Comparison of ENCODE assay signal across 17 mouse cellular contexts in genomic region chr12:59074052-59074451, GRCm38 (mm10). TPM values are rescaled to one million over a fixed set of nuclear protein-coding genes. Genes with fewer than 3 reads are reported as not detected.
DNase-seq lines count a peak whose midpoint lies in the region; ATAC-seq and TF ChIP-seq lines count a peak whose summit lies in the region.
"Had no signal": no experiment of that assay in that cellular context is flagged by ENCODE, and none has a peak within 500 bp of the region (broad histone marks: within the 10 kb centered on the region; RNA-seq: fewer than 3 reads in every experiment).

No protein-coding gene starts in this region.

- intact Hi-C loops in left cerebral cortex, postnatal 36 days (cut with DNase I): no loop called here
- intact Hi-C loops in left cerebral cortex, adult 2 months (cut with DNase I): loop anchor here (2.0 kb wide), 1 partner anchor 57 kb away; no protein-coding TSS in a partner anchor

- H3K27ac ChIP-seq in left cerebral cortex, adult 2 months: no peak overlapping the region
- H3K27ac ChIP-seq in forebrain, embryonic 16.5 days (ENCODE audit: low read length): no peak overlapping the region
- H3K27ac ChIP-seq: midbrain, embryonic 15.5 days; neural tube, embryonic 15.5 days had no signal

- H3K9me3 ChIP-seq in forebrain, embryonic 16.5 days (ENCODE audit: control insufficient read depth, low read length): no peaks in the 10 kb centered on the region
- H3K9me3 ChIP-seq: megakaryocyte, embryonic 14.5 days; midbrain, embryonic 15.5 days; neural tube, embryonic 15.5 days had no signal

- H3K27me3 ChIP-seq in forebrain, embryonic 16.5 days (replicated peaks; ENCODE audit: control insufficient read depth, insufficient read depth, low read length): no peaks in the 10 kb centered on the region
- H3K27me3 ChIP-seq: megakaryocyte, embryonic 14.5 days; midbrain, embryonic 15.5 days; neural tube, embryonic 15.5 days had no signal

- peak; percentile 61 for ATAC-seq in forebrain, embryonic 16.5 days
- no peak for ATAC-seq in inflammation-experienced regulatory T-cells, adult 6 months
- ATAC-seq: midbrain, embryonic 15.5 days had no signal

- peak; percentile 13 to 41 for DNase-seq in frontal cortex, postnatal 36 days (ENCODE audit: low spot score in 2 of 2)
- no peak for DNase-seq in frontal cortex, postnatal 25 days (ENCODE audit: low spot score in 2 of 2)
- DNase-seq in left cerebral cortex, postnatal 36 days (ENCODE audit: low spot score in 2 of 2): peak; percentile 17 to 23
- no peak for DNase-seq in left cerebral cortex, adult 2 months (ENCODE audit: extremely low spot score in 1 of 2, low spot score in 2 of 2)
- DNase-seq in brain, embryonic 14.5 days (ENCODE audit: low read depth): peak; percentile 15
- DNase-seq: cerebellum, adult 8-10 months; kidney, adult 8-10 months; kidney, postnatal 25 days; lung, adult 18-20 months; lung, postnatal 14 days; thymus, postnatal 25 days had no signal

- H3K4me2 ChIP-seq in forebrain, embryonic 16.5 days (ENCODE audit: low read length): no peak overlapping the region
- H3K4me2 ChIP-seq: liver, embryonic 11.5 days; midbrain, embryonic 15.5 days; neural tube, embryonic 15.5 days had no signal

- no peak overlapping the region for H3K9ac ChIP-seq in forebrain, embryonic 16.5 days (replicated peaks; ENCODE audit: low read depth, low read length)
- H3K9ac ChIP-seq: midbrain, embryonic 15.5 days; neural tube, embryonic 15.5 days had no signal

- no peak for TF ChIP-seq CTCF in left cerebral cortex, adult 2 months (IDR thresholded peaks at IDR 0.05)
- no peak for TF ChIP-seq CTCF in brain, embryonic 14.5 days (IDR thresholded peaks at IDR 0.05; ENCODE audit: borderline replicate concordance, extremely low read depth, insufficient read depth, insufficient read length)

- H3K4me3 ChIP-seq in left cerebral cortex, adult 2 months: no peak overlapping the region
- no peak overlapping the region for H3K4me3 ChIP-seq in forebrain, embryonic 16.5 days (replicated peaks; ENCODE audit: low read length)
- H3K4me3 ChIP-seq: megakaryocyte, embryonic 14.5 days; midbrain, embryonic 15.5 days; neural tube, embryonic 15.5 days had no signal

- H3K4me1 ChIP-seq in forebrain, embryonic 16.5 days (replicated peaks; ENCODE audit: control insufficient read depth, insufficient read depth, low read length): no peaks in the 10 kb centered on the region
- H3K4me1 ChIP-seq: midbrain, embryonic 15.5 days; neural tube, embryonic 15.5 days had no signal

- 64% methylated on average over 3 of the region's 3 CpGs for WGBS in forebrain, embryonic 16.5 days

- peaks cover 21% of the 10 kb centered on the region for H3K36me3 ChIP-seq in forebrain, embryonic 16.5 days (ENCODE audit: control insufficient read depth, insufficient read depth)

- no peak for TF ChIP-seq POLR2A in brain, embryonic 14.5 days (IDR thresholded peaks at IDR 0.05; ENCODE audit: borderline replicate concordance, extremely low read depth, insufficient read depth, insufficient read length, poor library complexity, severe bottlenecking)

RNA-seq across cellular contexts. Expression of gene Pnn, which starts 7.4 kb away (rescaled TPM):
- 10 to 100 TPM; 49.3 to 71.7 TPM for total RNA-seq in left cerebral cortex, postnatal 36 days (2021)
- total RNA-seq in left cerebral cortex, adult 2 months (2021): 10 to 100 TPM; 62.6 to 65.5 TPM
- polyA plus RNA-seq in brain, embryonic 14.5 days (2012; rRNA removed): 58.3 and 89.4 TPM in 2 replicates
- 93.7 and 94.9 TPM in 2 replicates for polyA plus RNA-seq in forebrain, embryonic 16.5 days (2015; fragmentation: Nextera tagmentation; extraction: Ambion mirVana)
- 100 to 1,000 TPM in 2 of 3 experiments, 10 to 100 TPM in 1; 95.0 to 156 (median 100) TPM for polyA plus RNA-seq in inflammation-experienced regulatory T-cells, adult 6 months (2017; shearing (Covaris generic))

RNA-seq across cellular contexts. Expression of gene Trappc6b, which starts 12.8 kb away (rescaled TPM):
- total RNA-seq in left cerebral cortex, postnatal 36 days (2021): 100 to 1,000 TPM; 117 to 122 TPM
- total RNA-seq in left cerebral cortex, adult 2 months (2021): 100 to 1,000 TPM; 107 to 121 TPM
- 114 and 134 TPM in 2 replicates for polyA plus RNA-seq in brain, embryonic 14.5 days (2012; rRNA removed)
- polyA plus RNA-seq in forebrain, embryonic 16.5 days (2015; fragmentation: Nextera tagmentation; extraction: Ambion mirVana): 153 and 164 TPM in 2 replicates
- polyA plus RNA-seq in inflammation-experienced regulatory T-cells, adult 6 months (2017; shearing (Covaris generic)): 100 to 1,000 TPM in 2 of 3 experiments, 10 to 100 TPM in 1; 70.3 to 103 (median 103) TPM

RNA-seq across cellular contexts. Expression of gene Mia2, which starts 21.5 kb away (rescaled TPM):
- 10 to 100 TPM; 41.3 to 51.0 TPM for total RNA-seq in left cerebral cortex, postnatal 36 days (2021)
- 10 to 100 TPM; 42.4 to 47.4 TPM for total RNA-seq in left cerebral cortex, adult 2 months (2021)
- 37.8 and 37.9 TPM in 2 replicates for polyA plus RNA-seq in brain, embryonic 14.5 days (2012; rRNA removed)
- 33.0 and 41.5 TPM in 2 replicates for polyA plus RNA-seq in forebrain, embryonic 16.5 days (2015; fragmentation: Nextera tagmentation; extraction: Ambion mirVana)
- 10 to 100 TPM; 19.0 to 34.2 (median 32.9) TPM for polyA plus RNA-seq in inflammation-experienced regulatory T-cells, adult 6 months (2017; shearing (Covaris generic))

Comparison
In these comparisons a context has a peak if more than half of its experiments do, and no peak if none do; other contexts are left out.
1. DNase-seq: peak in frontal cortex, postnatal 36 days (2 of 2), left cerebral cortex, postnatal 36 days (2 of 2) and brain, embryonic 14.5 days (single experiment); none in frontal cortex, postnatal 25 days (0 of 2) and left cerebral cortex, adult 2 months (0 of 2).